Mouse (Mus musculus) heart, embryonic 13.5 days (tissue): Measurements from ENCODE around the gene Bola2. TPM values are rescaled to one million over a fixed set of nuclear protein-coding genes. Genes with fewer than 3 reads are reported as not detected.
"Not testable (repeated sequence)": the region's sequence is repeated elsewhere in the genome, so short reads cannot be mapped to it uniquely, and the experiment has no call there.

Experiments
- ATAC-seq: fragments of 200-750 bp; cut with Nextera tagmentation; 2 replicates; pipeline ENCODE4 v1.8.0; 2017; ENCODE audit warnings: moderate TSS enrichment; ENCODE audit not compliant: insufficient number of reproducible peaks, low FRiP score, low TSS enrichment; ENCODE audit errors: extremely low read depth
- H3K27ac ChIP-seq: fragments of 300-500 bp; sonication (generic); replicated peaks from 2 replicates; pipeline ENCODE4 v1.5.1; 2015; ENCODE audit warnings: moderate library complexity, mild to moderate bottlenecking, inconsistent platforms
- H3K27me3 ChIP-seq: fragments of 300-500 bp; sonication (generic); replicated peaks from 2 replicates; pipeline ENCODE4 v1.6.1; 2015; ENCODE audit warnings: mild to moderate bottlenecking, inconsistent platforms
- H3K36me3 ChIP-seq: fragments of 300-500 bp; sonication (generic); 2 replicates; pipeline ENCODE4 v1.6.1; 2015; ENCODE audit warnings: mild to moderate bottlenecking, inconsistent platforms
- H3K4me1 ChIP-seq: fragments of 300-500 bp; sonication (generic); 2 replicates; pipeline ENCODE4 v1.6.1; 2015; ENCODE audit warnings: inconsistent platforms
- H3K4me2 ChIP-seq: fragments of 300-500 bp; sonication (generic); 2 replicates; pipeline ENCODE4 v1.6.1; 2015; ENCODE audit warnings: inconsistent platforms, mild to moderate bottlenecking, moderate library complexity
- H3K4me3 ChIP-seq: fragments of 300-500 bp; sonication (generic); 2 replicates; pipeline ENCODE4 v1.5.1; 2015; ENCODE audit warnings: moderate library complexity, mild to moderate bottlenecking, inconsistent platforms
- H3K9ac ChIP-seq: fragments of 300-500 bp; sonication (generic); 2 replicates; pipeline ENCODE4 v1.6.1; 2015; ENCODE audit warnings: inconsistent platforms, mild to moderate bottlenecking, moderate library complexity
- H3K9me3 ChIP-seq: fragments of 300-500 bp; sonication (generic); 2 replicates; pipeline ENCODE4 v1.6.1; 2016; ENCODE audit warnings: inconsistent platforms
- whole genome bisulfite sequencing: fragments of 180-500 bp; shearing (Covaris S2); methylation state at CpG from one replicate; pipeline ENCODE4 v1.1.7; 2015; ENCODE audit warnings: mixed read lengths; 5-methylcytosine and 5-hydroxymethylcytosine counted together
- polyA plus RNA-seq: library from polyadenylated mRNA; unstranded; fragments of >200 nt; fragmentation: Nextera tagmentation; extraction: Ambion mirVana; gene quantifications from 2 replicates; pipeline ENCODE4 v1.2.1, GENCODE M21; 2015

The Bola2 gene
- polyA plus RNA-seq, 1 experiment from 2014 or later, result 109 TPM

DNA sequence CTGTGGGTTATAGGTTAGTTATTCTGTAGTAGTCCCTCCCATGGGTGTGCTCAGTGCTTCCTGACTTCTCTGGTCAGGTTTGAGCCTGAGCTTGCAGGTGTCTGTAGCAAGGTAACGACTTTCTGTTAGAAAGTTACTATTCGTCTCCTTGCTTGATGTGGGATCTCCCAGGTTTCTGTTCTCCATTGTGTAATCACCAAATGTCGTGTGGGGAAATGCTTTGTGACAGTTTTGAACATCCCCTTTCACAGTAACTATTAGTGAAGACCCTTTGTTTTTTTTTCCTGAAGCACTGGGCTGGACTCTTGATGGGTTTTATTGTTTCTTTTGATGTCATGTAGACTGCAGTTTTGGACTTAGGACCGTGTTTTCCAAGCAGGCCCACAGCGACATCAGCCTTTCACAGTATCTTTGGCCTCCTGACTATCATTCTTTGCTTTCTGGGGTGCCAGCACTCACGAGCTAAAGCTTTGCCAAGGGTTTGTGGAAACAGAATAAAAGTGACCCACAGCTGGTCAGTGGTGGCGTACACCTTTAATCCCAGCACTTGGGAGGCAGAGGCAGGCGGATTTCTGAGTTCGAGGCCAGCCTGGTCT is 27.6 kb upstream of the Bola2 start:
- no peaks in the 10 kb centered on the region for H3K27me3 ChIP-seq
- H3K4me1 ChIP-seq, result no peaks in the 10 kb centered on the region
- H3K4me3 ChIP-seq, result no peak overlapping the region
- H3K9ac ChIP-seq, result no peak overlapping the region
- H3K36me3 ChIP-seq, result peaks cover 56% of the 10 kb centered on the region
- H3K9me3 ChIP-seq, result no peaks in the 10 kb centered on the region
- H3K4me2 ChIP-seq, result no peak overlapping the region
- H3K27ac ChIP-seq, result peak overlapping the region; percentile 73
- WGBS, result 83% methylated on average over 9 of the region's 9 CpGs
- ATAC-seq, result no peak

DNA sequence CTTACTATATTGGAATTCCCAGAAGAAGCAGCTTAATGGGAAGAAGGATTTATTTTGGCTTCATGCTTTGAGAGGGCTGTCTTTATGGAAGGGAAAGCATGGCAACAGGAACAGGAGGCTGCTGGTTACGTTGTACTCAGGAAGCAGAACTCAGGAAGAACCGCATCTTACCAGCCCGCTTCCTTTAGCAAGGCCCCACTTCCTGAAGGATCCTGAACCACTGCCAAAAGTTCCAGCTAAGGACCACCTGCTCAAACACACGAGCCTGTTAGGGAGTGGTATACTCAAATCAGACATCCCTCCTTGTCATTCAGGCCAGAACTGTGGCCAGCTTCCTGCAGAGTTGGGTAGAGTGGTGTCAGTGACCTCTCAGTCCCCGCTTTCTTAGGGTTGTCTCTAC is 26.7 kb upstream of the Bola2 start:
- H3K9ac ChIP-seq, result 0 out of 2 replicates have a peak overlapping the region, but pooled peaks have one; percentile 20
- 66% methylated on average over 5 of the region's 5 CpGs for WGBS
- no peak overlapping the region for H3K4me3 ChIP-seq
- H3K4me2 ChIP-seq, result no peak overlapping the region
- no peak for ATAC-seq
- no peaks in the 10 kb centered on the region for H3K9me3 ChIP-seq
- peak overlapping the region; percentile 73 for H3K27ac ChIP-seq
- peaks cover 63% of the 10 kb centered on the region for H3K36me3 ChIP-seq
- H3K27me3 ChIP-seq, result no peaks in the 10 kb centered on the region
- no peaks in the 10 kb centered on the region for H3K4me1 ChIP-seq

DNA sequence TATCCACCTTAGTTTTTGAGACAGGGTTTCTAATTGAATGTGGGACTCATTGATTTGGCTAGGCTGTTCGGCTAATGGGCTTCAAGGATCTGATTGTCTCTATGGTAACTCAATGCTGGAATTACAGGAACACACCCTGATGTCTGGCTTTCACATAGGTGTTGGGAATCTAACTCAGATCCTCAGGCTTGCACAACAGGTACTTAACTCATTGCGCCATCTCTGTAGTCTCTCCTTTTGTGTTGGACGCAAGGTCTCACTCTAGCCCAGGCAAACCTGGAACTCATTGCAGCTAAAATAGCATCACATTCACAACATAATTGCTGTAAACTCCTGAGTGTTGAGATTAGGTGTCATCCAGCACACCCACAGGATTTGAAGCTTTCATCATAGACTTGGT is 25.0 kb upstream of the Bola2 start:
- Histone ChIP-seq H3K27ac (no peak overlapping the region), H3K4me1 (peaks cover 3% of the 10 kb centered on the region; the same call in 1 of the 2 replicates), H3K4me2 (no peak overlapping the region), H3K9ac (no peak overlapping the region), H3K4me3 (no peak overlapping the region), H3K36me3 (peaks cover 63% of the 10 kb centered on the region), H3K27me3 (no peaks in the 10 kb centered on the region), H3K9me3 (no peaks in the 10 kb centered on the region)
- no peak for ATAC-seq
- 70% methylated on average over 3 of the region's 3 CpGs for WGBS

DNA sequence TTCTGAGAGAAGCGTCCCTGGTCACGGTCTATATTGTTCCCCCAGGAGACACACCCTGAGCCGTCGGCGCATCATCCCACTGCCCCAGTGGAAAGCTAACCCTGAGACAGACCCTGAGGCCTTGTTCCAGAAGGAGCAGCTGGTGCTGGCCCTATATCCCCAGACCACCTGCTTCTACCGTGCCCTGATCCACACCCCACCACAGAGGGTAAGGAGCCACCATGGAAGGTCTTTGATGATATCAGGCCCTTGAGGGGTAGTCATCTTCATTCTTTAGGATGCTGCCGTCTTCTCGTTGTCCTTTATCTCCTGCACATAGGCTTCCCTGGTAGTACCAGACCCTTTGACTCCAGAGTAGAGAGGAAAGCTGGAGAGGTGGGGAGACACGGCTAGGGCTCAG is 23.1 kb upstream of the Bola2 start:
- 91% methylated on average over 9 of the region's 9 CpGs for WGBS
- Histone ChIP-seq H3K9me3 (no peaks in the 10 kb centered on the region), H3K27ac (no peak overlapping the region), H3K4me1 (peaks cover 21% of the 10 kb centered on the region), H3K9ac (no peak overlapping the region), H3K4me3 (no peak overlapping the region), H3K36me3 (peaks cover 49% of the 10 kb centered on the region), H3K27me3 (no peaks in the 10 kb centered on the region), H3K4me2 (no peak overlapping the region)
- ATAC-seq, result no peak

DNA sequence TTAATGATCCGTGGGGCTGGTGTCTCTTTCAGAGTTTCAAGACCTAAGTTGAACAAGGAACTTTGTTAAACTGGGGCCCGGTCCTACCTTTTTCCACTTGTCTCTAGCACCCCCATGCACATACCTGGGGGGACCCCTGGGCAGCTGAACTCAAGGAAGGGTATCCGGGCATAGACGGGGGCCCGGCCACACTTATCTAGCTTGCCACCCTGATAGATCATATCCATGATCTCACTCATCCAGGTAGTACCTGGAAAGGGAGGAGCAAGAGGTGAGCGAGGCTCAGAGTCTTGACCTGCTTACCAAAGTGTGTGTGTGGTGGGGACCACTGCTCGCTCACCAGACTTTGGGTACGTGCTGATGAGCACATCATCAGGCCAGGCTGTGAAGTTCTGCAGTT is 20.1 kb upstream of the Bola2 start:
- H3K4me3 ChIP-seq, result no peak overlapping the region
- H3K4me1 ChIP-seq, result peaks cover 21% of the 10 kb centered on the region
- H3K9ac ChIP-seq, result no peak overlapping the region
- H3K36me3 ChIP-seq, result peaks cover 48% of the 10 kb centered on the region
- WGBS, result 87% methylated on average over 8 of the region's 8 CpGs
- H3K27ac ChIP-seq, result no peak overlapping the region; the same call in 1 of the 2 replicates
- no peaks in the 10 kb centered on the region for H3K9me3 ChIP-seq
- H3K4me2 ChIP-seq, result no peak overlapping the region
- H3K27me3 ChIP-seq, result no peaks in the 10 kb centered on the region
- ATAC-seq, result no peak

DNA sequence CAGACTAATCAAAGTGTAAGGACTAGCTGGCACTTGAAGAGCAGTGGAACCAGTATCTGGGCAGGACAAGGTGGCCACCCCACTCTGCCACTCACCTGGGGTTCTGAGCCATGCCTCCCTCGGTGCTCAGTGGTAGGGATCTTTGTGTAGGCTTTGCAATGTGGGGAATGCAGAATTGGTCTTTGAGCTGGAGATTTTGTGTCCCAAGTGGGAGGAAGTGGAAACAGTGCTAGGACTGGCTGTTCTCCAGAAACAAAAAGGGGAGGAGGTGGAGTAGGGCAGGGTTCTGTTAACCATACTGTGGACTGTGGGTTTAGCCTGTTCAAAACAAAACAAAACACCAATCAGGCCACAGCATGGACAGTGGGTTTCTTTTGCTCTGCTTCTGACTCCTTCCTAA is 19.0 kb upstream of the Bola2 start, which contains the start of gene Sult1a1:
TSS of gene Sult1a1 (minus strand) at position 226 of the 400 bp plus-strand sequence.
- Histone ChIP-seq H3K27me3 (no peaks in the 10 kb centered on the region), H3K4me2 (peak within 1 kb of the TSS; percentile 41), H3K27ac (peak within 1 kb of the TSS; percentile 73), H3K4me3 (peak within 1 kb of the TSS; percentile 11; the same call in 1 of the 2 replicates), H3K9me3 (no peaks in the 10 kb centered on the region), H3K36me3 (peaks cover 45% of the 10 kb centered on the region), H3K9ac (0 out of 2 replicates have a peak within 1 kb of the TSS, but pooled peaks have one; percentile 24), H3K4me1 (peaks cover 21% of the 10 kb centered on the region)
- WGBS, result 38% methylated on average over 1 of the region's 1 CpGs
- no peak for ATAC-seq

DNA sequence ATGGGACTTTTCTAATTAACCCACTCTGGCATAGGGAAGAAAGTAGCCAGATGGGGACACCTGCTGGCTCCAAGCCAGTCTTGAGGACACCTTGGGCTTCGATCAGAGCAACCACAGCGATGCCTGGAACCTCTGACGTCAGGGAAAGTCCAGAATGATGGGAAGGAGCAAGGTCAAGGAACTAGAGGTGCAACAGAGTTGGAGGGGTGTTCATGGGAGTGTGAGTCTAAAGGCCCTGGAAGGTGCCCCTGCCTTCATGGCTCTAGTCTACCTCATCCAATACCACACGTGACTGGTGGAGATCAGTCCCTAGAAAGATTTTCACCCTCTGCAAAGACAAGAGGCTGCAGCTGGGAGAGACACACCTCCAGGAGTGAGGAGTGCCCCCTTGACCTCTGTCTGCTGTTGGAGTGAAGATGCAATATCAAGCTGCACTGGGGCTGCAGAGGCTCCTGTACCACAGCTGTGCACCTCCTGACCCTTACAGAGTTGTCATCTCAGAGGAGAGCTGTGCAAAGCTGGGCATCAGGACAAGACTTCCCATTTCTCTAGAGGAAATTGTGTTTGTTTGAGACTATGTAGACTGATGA is 18.5 kb upstream of the Bola2 start:
- Histone ChIP-seq H3K4me3 (no peak overlapping the region), H3K36me3 (peaks cover 41% of the 10 kb centered on the region), H3K4me1 (peaks cover 21% of the 10 kb centered on the region), H3K9ac (no peak overlapping the region), H3K27ac (peak overlapping the region; percentile 73; the same call in 1 of the 2 replicates), H3K9me3 (no peaks in the 10 kb centered on the region), H3K4me2 (no peak overlapping the region), H3K27me3 (no peaks in the 10 kb centered on the region)
- no peak for ATAC-seq
- WGBS, result 63% methylated on average over 4 of the region's 4 CpGs

DNA sequence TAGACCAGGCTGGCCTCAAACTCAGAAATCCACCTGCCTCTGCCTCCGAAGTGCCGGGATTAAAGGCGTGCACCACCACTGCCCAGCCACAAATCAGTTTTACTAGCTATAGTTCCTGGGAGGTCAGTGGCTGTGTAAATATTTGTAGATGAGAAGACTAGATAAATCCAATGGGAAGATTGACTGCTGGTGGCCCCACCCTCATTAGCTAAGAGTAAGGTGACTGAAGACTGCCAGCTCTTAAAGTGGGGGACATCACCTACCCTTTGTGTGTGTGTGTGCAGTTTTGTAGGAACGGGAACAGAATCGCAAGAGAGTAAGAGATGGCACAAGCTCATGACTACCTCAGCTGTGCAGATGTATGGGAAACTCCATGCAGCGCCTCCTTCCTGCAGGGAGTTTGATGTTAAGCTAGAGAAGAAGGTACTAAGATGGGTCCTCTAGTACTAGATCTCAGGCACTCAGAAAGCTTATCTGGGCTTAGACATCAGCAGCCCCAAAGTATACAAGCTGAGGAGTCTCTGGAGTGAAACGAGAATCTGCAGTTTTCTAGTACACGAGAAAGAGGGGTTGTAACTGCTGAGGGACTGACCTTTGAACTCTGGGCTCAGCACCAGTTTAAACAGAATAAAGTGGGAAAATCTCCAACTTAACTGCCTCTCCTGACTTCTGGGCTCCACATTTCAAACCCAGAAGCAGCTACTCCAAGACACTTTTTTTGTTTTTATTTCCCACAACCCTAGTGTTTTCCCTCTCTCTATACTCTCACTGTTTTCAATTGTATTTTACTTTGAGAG is 16.5 kb upstream of the Bola2 start:
- no peak overlapping the region for H3K4me2 ChIP-seq
- H3K36me3 ChIP-seq, result peaks cover 23% of the 10 kb centered on the region
- WGBS, result 82% methylated on average over 8 of the region's 8 CpGs
- peaks cover 21% of the 10 kb centered on the region for H3K4me1 ChIP-seq
- H3K4me3 ChIP-seq, result no peak overlapping the region
- no peaks in the 10 kb centered on the region for H3K27me3 ChIP-seq
- no peak for ATAC-seq
- H3K9ac ChIP-seq, result no peak overlapping the region
- H3K27ac ChIP-seq, result no peak overlapping the region
- no peaks in the 10 kb centered on the region for H3K9me3 ChIP-seq

DNA sequence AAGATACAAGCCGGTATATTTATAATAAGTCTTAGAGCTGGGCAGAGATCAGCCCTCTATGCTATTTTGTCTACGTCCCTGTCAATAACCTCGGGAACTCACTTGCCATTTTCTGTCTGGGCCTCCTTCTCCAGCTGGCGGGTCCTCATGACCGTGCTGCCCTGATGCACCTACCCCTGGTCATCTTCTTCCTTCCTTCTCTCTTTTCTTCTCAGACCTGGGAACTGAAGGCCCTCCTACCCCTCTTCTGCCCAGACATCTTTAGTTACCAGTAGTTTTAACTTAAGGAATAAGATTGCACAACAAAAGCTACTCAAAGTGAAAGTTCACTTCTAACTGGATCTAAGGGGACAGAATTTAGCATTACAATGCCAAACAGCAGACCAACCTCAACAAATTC is 15.5 kb upstream of the Bola2 start:
- ATAC-seq, result no peak
- H3K4me1 ChIP-seq, result peaks cover 21% of the 10 kb centered on the region
- no peak overlapping the region for H3K27ac ChIP-seq
- no peak overlapping the region for H3K4me3 ChIP-seq
- no peaks in the 10 kb centered on the region for H3K27me3 ChIP-seq
- H3K9ac ChIP-seq, result no peak overlapping the region
- H3K4me2 ChIP-seq, result no peak overlapping the region
- 84% methylated on average over 5 of the region's 5 CpGs for WGBS
- peaks cover 15% of the 10 kb centered on the region for H3K36me3 ChIP-seq
- H3K9me3 ChIP-seq, result no peaks in the 10 kb centered on the region

DNA sequence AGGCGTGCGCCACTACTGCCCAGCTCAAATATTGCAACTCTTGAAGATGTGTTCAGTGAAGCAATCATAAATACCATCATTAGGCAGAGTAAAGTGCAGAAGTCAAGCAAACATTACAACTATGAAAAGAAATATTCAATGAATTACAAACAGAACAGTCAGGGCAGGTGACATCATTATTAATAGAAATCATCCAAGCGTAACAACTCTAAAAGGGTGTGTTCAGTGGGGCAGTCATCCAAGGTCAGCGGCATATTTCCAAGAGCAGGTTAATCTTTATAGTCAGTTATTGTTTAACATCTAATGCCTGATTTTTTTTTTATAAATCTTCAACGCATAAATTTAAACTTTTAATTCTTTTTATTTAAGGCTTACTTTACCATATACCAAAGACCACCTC is 14.0 kb upstream of the Bola2 start:
- Histone ChIP-seq H3K4me1 (peaks cover 9% of the 10 kb centered on the region), H3K27me3 (no peaks in the 10 kb centered on the region), H3K36me3 (peaks cover 7% of the 10 kb centered on the region; the same call in 1 of the 2 replicates), H3K9me3 (no peaks in the 10 kb centered on the region), H3K9ac (no peak overlapping the region), H3K4me3 (no peak overlapping the region), H3K4me2 (no peak overlapping the region), H3K27ac (no peak overlapping the region)
- 93% methylated on average over 5 of the region's 5 CpGs for WGBS
- no peak for ATAC-seq

DNA sequence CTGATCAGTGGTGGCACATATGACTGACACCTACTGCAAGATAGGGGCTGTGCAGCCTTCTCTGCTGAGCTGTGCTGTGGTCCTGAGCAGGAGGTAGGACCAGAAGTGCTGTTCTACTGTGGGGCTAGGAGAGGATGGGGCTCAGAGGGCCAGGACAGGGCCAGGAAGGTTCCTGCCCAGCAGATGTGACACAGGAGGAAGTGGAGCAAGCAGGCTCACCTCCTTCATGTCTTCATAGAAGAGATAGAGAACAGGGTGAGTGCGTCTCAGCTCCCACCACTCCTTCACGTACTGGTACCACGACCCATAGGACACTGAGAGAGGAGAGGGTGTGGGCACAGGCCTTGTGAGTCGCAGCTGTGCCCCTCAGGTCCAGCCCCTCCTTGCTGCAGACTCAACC is 7.0 kb upstream of the Bola2 start:
- not testable (repeated sequence) for H3K9ac ChIP-seq, H3K9me3 ChIP-seq, H3K27me3 ChIP-seq, ATAC-seq, H3K27ac ChIP-seq, H3K4me3 ChIP-seq, H3K4me2 ChIP-seq
- WGBS, result 68% methylated on average over 4 of the region's 4 CpGs
- peaks cover 30% of the 10 kb centered on the region for H3K36me3 ChIP-seq
- peaks cover 17% of the 10 kb centered on the region for H3K4me1 ChIP-seq
